Mouse (Mus musculus) adrenal gland, postnatal 25 days (tissue): Measurements from ENCODE around the gene Acrbp. TPM values are rescaled to one million over a fixed set of nuclear protein-coding genes. Genes with fewer than 3 reads are reported as not detected.

ENCODE experiments used
- DNase-seq: peaks from one replicate; pipeline ENCODE4 v3.0.0; 2021; ENCODE audit warnings: mixed read lengths
- total RNA-seq: library from RNA; stranded (reverse); gene quantifications from 2 replicates; pipeline ENCODE4 v1.2.3, GENCODE M21; 2021

Acrbp gene
- total RNA-seq, 1 experiment from 2014 or later, result 10.4 TPM

- no peak for DNase-seq
Observed at GRCm38 (mm10) chr6:125071170-125071895, 21.8 kb downstream of the Acrbp start.

GRCm38 (mm10) chr6:125071896-125072279, 22.4 kb downstream of the Acrbp start:
- DNase-seq, result peak; percentile 68

- DNase-seq, result no peak
Observed at GRCm38 (mm10) chr6:125073825-125074224, 24.3 kb downstream of the Acrbp start.

GRCm38 (mm10) chr6:125081394-125081793, 31.9 kb downstream of the Acrbp start:
- DNase-seq, result no peak

- peak; percentile 90 for DNase-seq
Observed at GRCm38 (mm10) chr6:125081797-125082560, 32.5 kb downstream of the Acrbp start.

GRCm38 (mm10) chr6:125082801-125083386, 33.4 kb downstream of the Acrbp start:
- no peak for DNase-seq

- DNase-seq, result peak; percentile 41
Observed at GRCm38 (mm10) chr6:125084424-125084823, 34.9 kb downstream of the Acrbp start.

- no peak for DNase-seq
Observed at GRCm38 (mm10) chr6:125087937-125088336, 38.4 kb downstream of the Acrbp start.

GRCm38 (mm10) chr6:125088561-125089321, 39.3 kb downstream of the Acrbp start:
- DNase-seq, result peak; percentile 75

GRCm38 (mm10) chr6:125089521-125090321, 40.2 kb downstream of the Acrbp start:
- peak; percentile 77 for DNase-seq

- DNase-seq, result no peak
Observed at GRCm38 (mm10) chr6:125090341-125091085, 41.0 kb downstream of the Acrbp start.

GRCm38 (mm10) chr6:125092372-125092771, 42.9 kb downstream of the Acrbp start:
- DNase-seq, result no peak

- DNase-seq, result no peak
Observed at GRCm38 (mm10) chr6:125094843-125095242, 45.4 kb downstream of the Acrbp start.

- peak; percentile 98 for DNase-seq
Observed at GRCm38 (mm10) chr6:125095391-125096278, 46.1 kb downstream of the Acrbp start, which contains the start of gene Chd4. Gene Chd4 (plus strand): TSS chr6:125095981.

GRCm38 (mm10) chr6:125096279-125096596, 46.7 kb downstream of the Acrbp start:
- no peak for DNase-seq

GRCm38 (mm10) chr6:125096597-125097345, 47.3 kb downstream of the Acrbp start:
- peak; percentile 73 for DNase-seq

GRCm38 (mm10) chr6:125097346-125097689, 47.8 kb downstream of the Acrbp start:
- no peak for DNase-seq

- DNase-seq, result no peak
Observed at GRCm38 (mm10) chr6:125097951-125098350, 48.5 kb downstream of the Acrbp start.

GRCm38 (mm10) chr6:125098513-125098912, 49.0 kb downstream of the Acrbp start:
- no peak for DNase-seq
